Mouse (Mus musculus) midbrain, embryonic 16.5 days (tissue): Measurements from ENCODE around the gene Taf9. TPM values are rescaled to one million over a fixed set of nuclear protein-coding genes. Genes with fewer than 3 reads are reported as not detected.

ENCODE experiments used
- ATAC-seq: fragments of 200-750 bp; cut with Nextera tagmentation; 2 replicates; pipeline ENCODE4 v1.8.0; 2017; ENCODE audit warnings: moderate TSS enrichment
- H3K27ac ChIP-seq: fragments of 300-500 bp; sonication (generic); 2 replicates; pipeline ENCODE4 v1.5.1; 2014; ENCODE audit warnings: mild to moderate bottlenecking, low read length, mixed read lengths
- H3K27me3 ChIP-seq: fragments of 300-500 bp; sonication (generic); 2 replicates; pipeline ENCODE4 v1.6.1; 2014; ENCODE audit warnings: low read depth, low read length, mixed read lengths; ENCODE audit not compliant: control insufficient read depth, insufficient read depth
- H3K36me3 ChIP-seq: fragments of 300-500 bp; sonication (generic); 2 replicates; pipeline ENCODE4 v1.6.1; 2014; ENCODE audit warnings: mild to moderate bottlenecking, low read length, moderate library complexity, mixed read lengths; ENCODE audit not compliant: control insufficient read depth, insufficient read depth
- H3K4me1 ChIP-seq: fragments of 300-500 bp; sonication (generic); 2 replicates; pipeline ENCODE4 v1.6.1; 2014; ENCODE audit warnings: mild to moderate bottlenecking, low read length, mixed read lengths; ENCODE audit not compliant: control insufficient read depth, insufficient read depth
- H3K4me2 ChIP-seq: fragments of 300-500 bp; sonication (generic); 2 replicates; pipeline ENCODE4 v1.6.1; 2014; ENCODE audit warnings: mild to moderate bottlenecking, low read length, mixed read lengths
- H3K4me3 ChIP-seq: fragments of 300-500 bp; sonication (generic); 2 replicates; pipeline ENCODE4 v1.5.1; 2014; ENCODE audit warnings: low read depth, mild to moderate bottlenecking, low read length, moderate library complexity, mixed read lengths
- H3K9ac ChIP-seq: fragments of 300-500 bp; sonication (generic); 2 replicates; pipeline ENCODE4 v1.6.1; 2014; ENCODE audit warnings: low read depth, low read length, mixed read lengths
- H3K9me3 ChIP-seq: fragments of 300-500 bp; sonication (generic); replicated peaks from 2 replicates; pipeline ENCODE4 v1.6.1; 2014; ENCODE audit warnings: mild to moderate bottlenecking, low read length, mixed read lengths; ENCODE audit not compliant: control insufficient read depth, poor library complexity, severe bottlenecking
- WGBS: fragments of 180-500 bp; shearing (Covaris S2); extraction: QIAGEN DNeasy Blood & Tissue Kit; methylation state at CpG from one replicate; pipeline ENCODE4 v1.1.7; 2014; 5-methylcytosine and 5-hydroxymethylcytosine counted together
- polyA plus RNA-seq: library from polyadenylated mRNA; unstranded; fragments of >200 nt; fragmentation: Nextera tagmentation; extraction: Ambion mirVana; gene quantifications from 2 replicates; pipeline ENCODE4 v1.2.1, GENCODE M21; 2015

Gene Taf9
- polyA plus RNA-seq, 1 experiment from 2014 or later = 36.6 TPM

DNA sequence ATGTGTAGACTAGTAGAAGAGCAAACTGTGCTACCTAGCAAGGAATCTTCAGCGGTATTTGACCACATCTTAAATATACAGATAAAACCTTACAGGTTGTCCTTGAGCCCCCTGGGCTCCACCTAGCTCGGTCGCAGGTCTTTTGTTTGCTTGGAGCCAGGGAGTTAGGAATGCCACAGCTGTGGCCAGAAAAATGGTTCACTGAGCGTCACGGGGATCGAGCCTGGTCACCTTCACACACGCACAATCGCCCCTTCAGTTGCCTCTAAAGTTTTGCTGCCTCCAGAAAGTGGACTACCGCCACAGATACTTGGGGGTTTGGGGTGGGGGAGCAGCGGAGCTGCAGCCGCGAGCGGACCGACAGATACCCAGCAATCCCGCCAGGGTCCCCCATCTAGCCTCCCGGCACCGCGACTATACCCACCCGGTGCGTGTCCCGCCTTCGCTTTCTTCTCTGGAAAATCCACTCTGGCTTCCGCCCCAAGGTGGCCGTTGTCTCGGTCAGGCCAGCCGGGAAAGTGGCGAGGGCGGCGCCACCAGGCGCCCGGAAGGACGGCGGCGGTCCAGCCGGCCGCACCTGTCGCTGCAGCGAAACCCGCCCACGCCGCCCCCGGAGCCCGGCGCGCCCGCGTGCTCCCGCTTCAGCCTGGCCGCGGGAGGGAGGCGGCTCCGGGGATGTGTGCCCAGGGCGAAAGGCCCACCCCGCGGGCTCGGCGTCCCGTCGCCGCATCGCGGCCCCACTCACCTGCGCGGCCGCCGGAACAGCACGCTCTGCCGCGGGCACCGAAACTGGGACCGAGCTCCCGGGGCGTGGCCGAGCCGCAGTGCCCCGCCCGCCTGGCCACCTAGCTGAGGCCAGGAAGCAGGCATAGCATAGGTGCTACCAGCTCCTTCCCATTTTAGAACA lies 34.9 kb upstream of the Taf9 start, which contains the start of gene Marveld2:
Gene Marveld2, minus strand, starts transcription at position 791 of the 907 bp plus-strand sequence.
- H3K27me3 ChIP-seq = peaks cover 8% of the 10 kb centered on the region
- H3K27ac ChIP-seq = no peak within 1 kb of the TSS
- H3K4me1 ChIP-seq = no peaks in the 10 kb centered on the region
- peaks cover 18% of the 10 kb centered on the region for H3K36me3 ChIP-seq
- H3K4me2 ChIP-seq = peak within 1 kb of the TSS; percentile 66
- H3K9me3 ChIP-seq = no peaks in the 10 kb centered on the region
- peak within 1 kb of the TSS; percentile 72 for H3K9ac ChIP-seq
- ATAC-seq = peak; percentile 72
- 2% methylated on average over 76 of the region's 77 CpGs for WGBS
- peak within 1 kb of the TSS; percentile 49 for H3K4me3 ChIP-seq

- Histone ChIP-seq H3K27me3 (peaks cover 8% of the 10 kb centered on the region), H3K27ac (no peak overlapping the region), H3K9ac (no peak overlapping the region), H3K4me1 (no peaks in the 10 kb centered on the region), H3K9me3 (no peaks in the 10 kb centered on the region), H3K36me3 (peaks cover 24% of the 10 kb centered on the region), H3K4me3 (no peak overlapping the region), H3K4me2 (no peak overlapping the region)
- ATAC-seq = no peak
- 79% methylated on average over 13 of the region's 13 CpGs for WGBS
Observed at GRCm38 (mm10) chr13:100617583-100617982, 33.8 kb upstream of the Taf9 start.

GRCm38 (mm10) chr13:100622241-100622640 lies 29.1 kb upstream of the Taf9 start:
- Histone ChIP-seq H3K9ac (no peak overlapping the region), H3K9me3 (no peaks in the 10 kb centered on the region), H3K4me2 (no peak overlapping the region), H3K4me1 (no peaks in the 10 kb centered on the region), H3K4me3 (no peak overlapping the region), H3K27ac (no peak overlapping the region), H3K36me3 (peaks cover 42% of the 10 kb centered on the region), H3K27me3 (peaks cover 8% of the 10 kb centered on the region)
- WGBS = 86% methylated on average over 4 of the region's 4 CpGs
- no peak for ATAC-seq

- no peaks in the 10 kb centered on the region for H3K9me3 ChIP-seq
- no peak for ATAC-seq
- H3K9ac ChIP-seq = no peak overlapping the region
- H3K4me3 ChIP-seq = no peak overlapping the region
- peaks cover 36% of the 10 kb centered on the region for H3K36me3 ChIP-seq
- 98% methylated on average over 3 of the region's 3 CpGs for WGBS
- H3K27me3 ChIP-seq = no peaks in the 10 kb centered on the region
- H3K4me1 ChIP-seq = no peaks in the 10 kb centered on the region
- H3K4me2 ChIP-seq = no peak overlapping the region
- no peak overlapping the region for H3K27ac ChIP-seq
Observed at GRCm38 (mm10) chr13:100634106-100634691, 17.2 kb upstream of the Taf9 start.

GRCm38 (mm10) chr13:100642471-100643209 lies 8.7 kb upstream of the Taf9 start:
- no peak overlapping the region for H3K9ac ChIP-seq
- no peak overlapping the region for H3K4me3 ChIP-seq
- H3K27me3 ChIP-seq = no peaks in the 10 kb centered on the region
- H3K27ac ChIP-seq = no peak overlapping the region
- 95% methylated on average over 4 of the region's 4 CpGs for WGBS
- no peak for ATAC-seq
- peaks cover 31% of the 10 kb centered on the region for H3K36me3 ChIP-seq
- H3K4me1 ChIP-seq = no peaks in the 10 kb centered on the region
- no peak overlapping the region for H3K4me2 ChIP-seq
- H3K9me3 ChIP-seq = no peaks in the 10 kb centered on the region

DNA sequence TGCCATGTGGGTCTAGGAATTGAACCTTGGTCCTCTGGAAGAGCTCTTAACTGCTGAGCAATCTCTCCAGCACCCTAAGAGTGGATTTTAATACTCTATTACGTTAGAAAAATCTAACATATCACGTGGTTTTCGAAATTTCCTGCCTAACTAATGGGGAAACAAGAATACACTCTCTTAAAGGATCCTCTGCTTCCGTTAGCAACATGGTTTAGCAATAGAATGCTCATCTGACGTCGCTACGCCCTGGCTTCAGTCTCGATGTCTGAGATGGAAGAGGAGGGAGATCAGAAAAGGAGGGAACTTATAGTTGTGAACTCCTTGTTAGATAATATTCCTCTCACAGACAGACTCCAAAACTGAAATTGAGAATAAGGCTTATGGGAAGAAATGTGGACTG lies 3.2 kb upstream of the Taf9 start:
- Histone ChIP-seq H3K27ac (no peak overlapping the region), H3K4me3 (no peak overlapping the region), H3K4me1 (peaks cover 11% of the 10 kb centered on the region), H3K9ac (no peak overlapping the region), H3K27me3 (no peaks in the 10 kb centered on the region), H3K4me2 (no peak overlapping the region), H3K36me3 (peaks cover 22% of the 10 kb centered on the region), H3K9me3 (no peaks in the 10 kb centered on the region)
- 95% methylated on average over 8 of the region's 8 CpGs for whole genome bisulfite sequencing
- ATAC-seq = no peak

DNA sequence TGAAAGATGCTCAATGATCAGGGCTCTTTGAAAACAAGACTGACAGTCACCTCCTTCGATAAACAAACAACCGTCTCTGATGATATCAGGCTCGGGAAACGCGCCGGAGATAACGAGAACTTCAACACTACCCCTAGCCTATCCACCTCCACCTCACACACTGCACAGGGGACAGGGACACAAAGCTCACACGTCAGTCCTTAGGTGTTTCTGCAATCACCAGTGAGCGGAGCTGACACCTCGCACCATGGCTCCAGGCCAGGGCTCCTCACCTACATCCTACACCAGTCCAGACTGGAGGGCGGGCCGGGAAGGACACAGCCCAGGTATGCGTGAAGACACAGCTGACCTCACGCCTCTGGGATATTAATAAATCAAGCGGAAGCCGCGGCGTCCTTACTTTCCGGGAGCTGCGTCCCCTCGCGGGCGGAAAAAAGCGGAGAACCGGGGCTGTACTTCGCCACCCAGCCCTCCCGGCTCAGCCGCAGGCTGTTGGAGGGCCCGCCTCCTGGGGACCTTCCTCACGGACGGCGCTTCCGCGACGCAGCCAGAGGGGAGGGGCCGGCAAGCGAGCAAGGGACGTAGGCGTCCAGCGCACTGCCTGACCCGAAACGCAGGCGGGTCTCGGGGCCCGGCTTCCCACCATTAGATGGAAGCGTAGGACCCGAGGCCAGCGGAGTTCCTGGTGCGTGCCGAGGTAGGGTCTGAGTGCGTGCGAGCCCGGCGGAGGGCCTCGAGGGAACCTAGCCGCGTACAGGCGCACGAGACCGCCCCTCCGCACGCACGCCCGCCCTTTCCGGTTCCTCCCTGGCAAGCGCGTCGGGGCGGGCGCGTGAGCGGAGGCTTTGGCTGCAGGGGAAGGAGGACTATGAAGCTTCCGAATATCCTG lies 585 bp upstream of the Taf9 start, which contains the start of the genes Ak6 and Rad17:
Gene Ak6, plus strand, starts transcription at position 430 of the 889 bp plus-strand sequence.
Gene Rad17, minus strand, starts transcription at position 502 of the 889 bp plus-strand sequence.
- Histone ChIP-seq H3K9me3 (no peaks in the 10 kb centered on the region), H3K27me3 (no peaks in the 10 kb centered on the region), H3K36me3 (peaks cover 9% of the 10 kb centered on the region; the same call in 1 of the 2 replicates), H3K4me2 (peak within 1 kb of the TSS; percentile 85), H3K9ac (peak within 1 kb of the TSS; percentile 85), H3K4me1 (peaks cover 11% of the 10 kb centered on the region), H3K4me3 (peak within 1 kb of the TSS; percentile 96), H3K27ac (peak within 1 kb of the TSS; percentile 99)
- WGBS = under 1% methylated on average over 68 of the region's 73 CpGs
- ATAC-seq = peak; percentile 97

DNA sequence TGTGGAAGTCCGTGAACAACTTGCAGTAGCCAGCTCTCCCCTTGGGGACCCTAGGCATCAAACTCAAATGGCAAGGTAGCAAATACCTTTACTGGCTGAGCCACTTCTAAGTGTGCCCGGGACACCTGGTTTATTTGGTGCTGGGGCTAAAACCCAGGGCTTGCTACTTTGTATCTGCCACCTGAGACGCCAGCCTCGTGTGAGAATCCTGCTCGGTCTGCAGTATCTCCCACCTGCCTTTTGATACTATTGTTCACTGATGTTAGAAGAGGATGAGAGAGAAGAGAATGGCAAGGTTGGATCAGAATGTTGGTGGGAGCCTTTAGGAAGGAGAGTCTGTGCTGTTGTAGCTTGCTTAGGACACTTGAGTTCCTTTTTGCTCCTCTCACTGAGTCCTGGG lies 6.7 kb downstream of the Taf9 start:
- no peaks in the 10 kb centered on the region for H3K27me3 ChIP-seq
- 96% methylated on average over 5 of the region's 5 CpGs for WGBS
- H3K4me2 ChIP-seq = no peak overlapping the region
- H3K9ac ChIP-seq = no peak overlapping the region
- no peak overlapping the region for H3K27ac ChIP-seq
- H3K4me1 ChIP-seq = no peaks in the 10 kb centered on the region
- H3K9me3 ChIP-seq = no peaks in the 10 kb centered on the region
- H3K4me3 ChIP-seq = no peak overlapping the region
- 0 out of 2 replicates have a peak, but pooled peaks cover 3% of the 10 kb centered on the region for H3K36me3 ChIP-seq
- no peak for ATAC-seq
